Mouse (Mus musculus): Measurements from ENCODE around the gene Mthfsl.
"Not testable (repeated sequence)": the region's sequence is repeated elsewhere in the genome, so short reads cannot be mapped to it uniquely, and the experiment has no call there.

Gene Mthfsl

GRCm38 (mm10) chr9:88691307-88691706 is 28.8 kb downstream of the Mthfsl start:
- not testable (repeated sequence) for DNase-seq (ENCODE audit: low spot score in 2 of 2)

- DNase-seq (ENCODE audit: low spot score in 2 of 2): not testable (repeated sequence)
Measured at GRCm38 (mm10) chr9:88689451-88689850, 30.6 kb downstream of the Mthfsl start.

- DNase-seq (ENCODE audit: low spot score in 2 of 2): not testable (repeated sequence)
Measured at GRCm38 (mm10) chr9:88686719-88687118, 33.4 kb downstream of the Mthfsl start.

DNA sequence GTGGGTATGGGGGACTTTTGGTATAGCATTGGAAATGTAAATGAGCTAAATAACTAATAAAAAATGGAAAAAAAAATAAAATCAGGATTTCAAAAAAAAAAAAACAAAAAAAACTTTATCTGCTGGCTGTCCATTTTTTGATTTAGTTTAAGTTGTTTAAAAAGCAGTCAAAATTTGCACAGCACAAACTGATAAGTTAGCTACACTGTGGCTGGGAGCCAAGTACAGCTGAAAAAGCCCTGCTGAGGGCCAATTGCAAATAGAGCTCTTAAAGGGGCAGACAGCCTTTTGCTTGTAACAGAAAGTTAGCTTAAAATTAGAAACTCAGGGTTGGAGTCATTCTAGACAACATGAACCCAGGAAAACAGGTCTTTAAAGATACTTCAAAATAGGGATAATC is 61.8 kb downstream of the Mthfsl start:
- DNase-seq (ENCODE audit: low spot score in 2 of 2): not testable (repeated sequence)

DNA sequence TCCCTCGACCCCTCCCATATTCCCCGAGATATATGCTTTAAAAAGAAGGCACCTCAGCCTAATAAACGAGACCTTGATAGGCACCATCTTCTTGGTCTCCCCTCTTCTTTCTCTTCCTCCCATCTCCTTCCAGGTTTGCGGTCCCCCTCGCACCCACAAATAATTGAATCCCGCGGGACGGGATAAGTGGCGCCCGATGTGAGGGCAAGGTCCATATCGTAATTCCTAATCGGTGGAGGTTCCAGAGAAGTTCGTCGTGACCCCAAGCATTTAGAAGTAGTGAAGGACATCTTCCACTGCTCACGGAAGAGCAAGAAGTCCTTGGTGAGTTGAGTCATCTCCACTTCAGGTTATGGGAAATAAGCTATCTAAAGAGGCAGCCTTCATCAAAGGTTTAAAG is 69.4 kb downstream of the Mthfsl start:
- DNase-seq (ENCODE audit: low spot score in 2 of 2): not testable (repeated sequence)

All from left cerebral cortex, adult 9 months (tissue).